Mouse (Mus musculus): ENCODE data around the gene Dpp9. TPM values are rescaled to one million over a fixed set of nuclear protein-coding genes. Genes with fewer than 3 reads are reported as not detected.
"Not testable (repeated sequence)": the region's sequence is repeated elsewhere in the genome, so short reads cannot be mapped to it uniquely, and the experiment has no call there.

The Dpp9 gene
- polyA plus RNA-seq, 1 experiment, result 51.8 TPM

GRCm38 (mm10) chr17:56262645-56263094 is 44.0 kb upstream of the Dpp9 start:
- H3K4me3 ChIP-seq (ENCODE audit: insufficient read depth, poor library complexity, severe bottlenecking), result no peak overlapping the region
- H3K27me3 ChIP-seq (ENCODE audit: control insufficient read depth, insufficient read depth, insufficient read length), result no peaks in the 10 kb centered on the region
- H3K79me2 ChIP-seq (ENCODE audit: control insufficient read depth, insufficient read depth), result peaks cover 61% of the 10 kb centered on the region
- no peak for TF ChIP-seq MYOG (IDR thresholded peaks at IDR 0.05; ENCODE audit: control insufficient read depth, extremely low read depth, insufficient read length)
- TF ChIP-seq MYOD1 (IDR thresholded peaks at IDR 0.05; ENCODE audit: control insufficient read depth, insufficient read length, low read depth), result no peak
- no peak for TF ChIP-seq CTCF (IDR thresholded peaks at IDR 0.05; ENCODE audit: control insufficient read depth, insufficient read depth, insufficient read length)
- no peak for TF ChIP-seq FOSL1 (IDR thresholded peaks at IDR 0.05; ENCODE audit: insufficient read depth, low read length, poor library complexity, severe bottlenecking)
- TF ChIP-seq CEBPB (IDR thresholded peaks at IDR 0.05; ENCODE audit: low read depth), result no peak
- no peak for TF ChIP-seq MAX (IDR thresholded peaks at IDR 0.05)
- TF ChIP-seq USF1 (IDR thresholded peaks at IDR 0.05; ENCODE audit: low read depth), result no peak
- no peak overlapping the region for H3ac ChIP-seq (ENCODE audit: control insufficient read depth, insufficient read length, low read depth)
- H3K79me3 ChIP-seq (ENCODE audit: low read depth), result peaks cover 35% of the 10 kb centered on the region
- peaks cover 49% of the 10 kb centered on the region for H3K36me3 ChIP-seq (ENCODE audit: control insufficient read depth, insufficient read depth)

- TF ChIP-seq MYOG (IDR thresholded peaks at IDR 0.05; ENCODE audit: control insufficient read depth, extremely low read depth, insufficient read length), result no peak
- no peak for TF ChIP-seq CTCF (IDR thresholded peaks at IDR 0.05; ENCODE audit: control insufficient read depth, insufficient read depth, insufficient read length)
- no peak for TF ChIP-seq MAX (IDR thresholded peaks at IDR 0.05)
- TF ChIP-seq MYOD1 (IDR thresholded peaks at IDR 0.05; ENCODE audit: control insufficient read depth, insufficient read length, low read depth), result no peak
- no peak for TF ChIP-seq CEBPB (IDR thresholded peaks at IDR 0.05; ENCODE audit: low read depth)
- no peak for TF ChIP-seq FOSL1 (IDR thresholded peaks at IDR 0.05; ENCODE audit: insufficient read depth, low read length, poor library complexity, severe bottlenecking)
- TF ChIP-seq USF1 (IDR thresholded peaks at IDR 0.05; ENCODE audit: low read depth), result no peak
- Histone ChIP-seq H3ac (ENCODE audit: control insufficient read depth, insufficient read length, low read depth) (no peak overlapping the region), H3K36me3 (ENCODE audit: control insufficient read depth, insufficient read depth) (peaks cover 49% of the 10 kb centered on the region), H3K27me3 (ENCODE audit: control insufficient read depth, insufficient read depth, insufficient read length) (no peaks in the 10 kb centered on the region), H3K79me2 (ENCODE audit: control insufficient read depth, insufficient read depth) (peaks cover 72% of the 10 kb centered on the region), H3K79me3 (ENCODE audit: low read depth) (peaks cover 39% of the 10 kb centered on the region), H3K4me3 (ENCODE audit: insufficient read depth, poor library complexity, severe bottlenecking) (no peak overlapping the region)
Measured at GRCm38 (mm10) chr17:56261166-56261565, 42.5 kb upstream of the Dpp9 start.

- Histone ChIP-seq H3ac (ENCODE audit: control insufficient read depth, insufficient read length, low read depth) (no peak overlapping the region), H3K79me3 (ENCODE audit: low read depth) (peaks cover 39% of the 10 kb centered on the region), H3K79me2 (ENCODE audit: control insufficient read depth, insufficient read depth) (peaks cover 72% of the 10 kb centered on the region), H3K4me3 (ENCODE audit: insufficient read depth, poor library complexity, severe bottlenecking) (no peak overlapping the region), H3K27me3 (ENCODE audit: control insufficient read depth, insufficient read depth, insufficient read length) (no peaks in the 10 kb centered on the region), H3K36me3 (ENCODE audit: control insufficient read depth, insufficient read depth) (peaks cover 49% of the 10 kb centered on the region)
- TF ChIP-seq MYOG (IDR thresholded peaks at IDR 0.05; ENCODE audit: control insufficient read depth, extremely low read depth, insufficient read length), result no peak
Measured at GRCm38 (mm10) chr17:56259301-56260037, 40.8 kb upstream of the Dpp9 start.

GRCm38 (mm10) chr17:56258812-56259211 is 40.1 kb upstream of the Dpp9 start:
- Histone ChIP-seq H3K79me2 (ENCODE audit: control insufficient read depth, insufficient read depth) (peaks cover 68% of the 10 kb centered on the region), H3K79me3 (ENCODE audit: low read depth) (peaks cover 39% of the 10 kb centered on the region), H3K36me3 (ENCODE audit: control insufficient read depth, insufficient read depth) (peaks cover 49% of the 10 kb centered on the region)
- not testable (repeated sequence) for H3K4me3 ChIP-seq (ENCODE audit: insufficient read depth, poor library complexity, severe bottlenecking); H3K27me3 ChIP-seq (ENCODE audit: control insufficient read depth, insufficient read depth, insufficient read length); H3ac ChIP-seq (ENCODE audit: control insufficient read depth, insufficient read length, low read depth)

GRCm38 (mm10) chr17:56258269-56258668 is 39.6 kb upstream of the Dpp9 start:
- H3K36me3 ChIP-seq (ENCODE audit: control insufficient read depth, insufficient read depth), result peaks cover 48% of the 10 kb centered on the region
- not testable (repeated sequence) for H3ac ChIP-seq (ENCODE audit: control insufficient read depth, insufficient read length, low read depth); H3K4me3 ChIP-seq (ENCODE audit: insufficient read depth, poor library complexity, severe bottlenecking)

GRCm38 (mm10) chr17:56257181-56257894 is 38.6 kb upstream of the Dpp9 start:
- H3K27me3 ChIP-seq (ENCODE audit: control insufficient read depth, insufficient read depth, insufficient read length), result no peaks in the 10 kb centered on the region
- no peak for TF ChIP-seq CEBPB (IDR thresholded peaks at IDR 0.05; ENCODE audit: low read depth)
- no peak for TF ChIP-seq CTCF (IDR thresholded peaks at IDR 0.05; ENCODE audit: control insufficient read depth, insufficient read depth, insufficient read length)
- no peak for TF ChIP-seq FOSL1 (IDR thresholded peaks at IDR 0.05; ENCODE audit: insufficient read depth, low read length, poor library complexity, severe bottlenecking)
- no peak for TF ChIP-seq MYOG (IDR thresholded peaks at IDR 0.05; ENCODE audit: control insufficient read depth, extremely low read depth, insufficient read length)
- no peak for TF ChIP-seq USF1 (IDR thresholded peaks at IDR 0.05; ENCODE audit: low read depth)
- TF ChIP-seq MYOD1 (IDR thresholded peaks at IDR 0.05; ENCODE audit: control insufficient read depth, insufficient read length, low read depth), result no peak
- TF ChIP-seq MAX (IDR thresholded peaks at IDR 0.05), result no peak
- peak overlapping the region; percentile 57 for H3K4me3 ChIP-seq (ENCODE audit: insufficient read depth, poor library complexity, severe bottlenecking)
- peaks cover 57% of the 10 kb centered on the region for H3K79me2 ChIP-seq (ENCODE audit: control insufficient read depth, insufficient read depth)
- H3K79me3 ChIP-seq (ENCODE audit: low read depth), result peaks cover 39% of the 10 kb centered on the region
- H3ac ChIP-seq (ENCODE audit: control insufficient read depth, insufficient read length, low read depth), result peak overlapping the region; percentile 69
- H3K36me3 ChIP-seq (ENCODE audit: control insufficient read depth, insufficient read depth), result peaks cover 39% of the 10 kb centered on the region

More at GRCm38 (mm10) chr17:56258269-56258668, 39.6 kb upstream of the Dpp9 start:
- H3K79me2 ChIP-seq (ENCODE audit: control insufficient read depth, insufficient read depth), result peaks cover 65% of the 10 kb centered on the region
- H3K27me3 ChIP-seq (ENCODE audit: control insufficient read depth, insufficient read depth, insufficient read length), result not testable (repeated sequence)
- peaks cover 39% of the 10 kb centered on the region for H3K79me3 ChIP-seq (ENCODE audit: low read depth)

Measured in C2C12 (cell line).